Mouse (Mus musculus) forebrain, embryonic 11.5 days (tissue): ENCODE results near the gene Ltk. TPM values are rescaled to one million over a fixed set of nuclear protein-coding genes. Genes with fewer than 3 reads are reported as not detected.

Experiments
- ATAC-seq: fragments of 200-750 bp; cut with Nextera tagmentation; replicated peaks from 2 replicates; pipeline ENCODE4 v1.8.0; 2017; ENCODE audit warnings: moderate TSS enrichment; ENCODE audit not compliant: low FRiP score
- DNase-seq: peaks from one replicate; pipeline ENCODE4 v3.0.0-alpha.2; 2017; ENCODE audit warnings: low spot score
- H3K27ac ChIP-seq: fragments of 300-500 bp; sonication (generic); 2 replicates; pipeline ENCODE4 v1.5.1; 2014; ENCODE audit warnings: low read depth, low read length
- H3K27me3 ChIP-seq: fragments of 300-500 bp; sonication (generic); 2 replicates; pipeline ENCODE4 v1.6.1; 2014; ENCODE audit warnings: mild to moderate bottlenecking, low read length, mixed read lengths; ENCODE audit not compliant: control insufficient read depth, insufficient read depth
- H3K36me3 ChIP-seq: fragments of 300-500 bp; sonication (generic); 2 replicates; pipeline ENCODE4 v1.6.1; 2014; ENCODE audit warnings: mild to moderate bottlenecking, low read length, moderate library complexity, mixed read lengths; ENCODE audit not compliant: control insufficient read depth, insufficient read depth
- H3K4me1 ChIP-seq: fragments of 300-500 bp; sonication (generic); replicated peaks from 2 replicates; pipeline ENCODE4 v1.6.1; 2014; ENCODE audit warnings: low read length, mixed read lengths; ENCODE audit not compliant: control insufficient read depth, insufficient read depth
- H3K4me2 ChIP-seq: fragments of 300-500 bp; sonication (generic); 2 replicates; pipeline ENCODE4 v1.6.1; 2014; ENCODE audit warnings: low read depth, mild to moderate bottlenecking, low read length, moderate library complexity, mixed read lengths; ENCODE audit not compliant: severe bottlenecking
- H3K4me3 ChIP-seq: fragments of 300-500 bp; sonication (generic); 2 replicates; pipeline ENCODE4 v1.5.1; 2014; ENCODE audit warnings: low read depth, low read length
- H3K9ac ChIP-seq: fragments of 300-500 bp; sonication (generic); 2 replicates; pipeline ENCODE4 v1.6.1; 2014; ENCODE audit warnings: low read length
- H3K9me3 ChIP-seq: fragments of 300-500 bp; sonication (generic); 2 replicates; pipeline ENCODE4 v1.6.1; 2016; ENCODE audit warnings: low read length, mixed read lengths; ENCODE audit not compliant: control insufficient read depth
- WGBS: fragments of 180-500 bp; shearing (Covaris S2); extraction: QIAGEN DNeasy Blood & Tissue Kit; methylation state at CpG from one replicate; pipeline ENCODE4 v1.1.7; 2014; 5-methylcytosine and 5-hydroxymethylcytosine counted together
- polyA plus RNA-seq: library from polyadenylated mRNA; unstranded; fragments of >200 nt; fragmentation: Nextera tagmentation; extraction: Ambion mirVana; gene quantifications from 2 replicates; pipeline ENCODE4 v1.2.1, GENCODE M21; 2014

Gene Ltk
- polyA plus RNA-seq, 1 experiment from 2014 or later = 0.11 TPM

DNA sequence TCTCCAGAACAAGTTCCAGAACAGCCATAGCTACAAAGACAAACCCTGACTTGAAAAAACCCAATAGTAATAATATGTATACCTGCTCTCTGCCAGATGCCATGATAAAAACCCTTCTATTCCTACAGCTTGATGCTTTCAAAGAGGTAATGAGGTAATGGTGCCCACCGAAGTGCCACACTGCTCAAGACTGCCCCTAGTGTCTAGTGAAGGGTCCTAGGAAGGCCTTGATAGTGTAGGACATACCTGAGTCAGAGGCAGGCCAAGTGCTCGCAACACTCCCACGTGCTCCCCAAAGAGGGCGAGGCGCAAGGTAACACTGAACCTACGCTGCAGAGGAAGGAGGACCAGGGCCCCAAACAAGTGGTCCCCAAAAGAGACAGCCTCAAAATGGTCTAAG, 7.0 kb upstream of the Ltk start:
- Histone ChIP-seq H3K4me1 (no peaks in the 10 kb centered on the region), H3K4me3 (no peak overlapping the region), H3K4me2 (no peak overlapping the region), H3K27ac (no peak overlapping the region), H3K9me3 (no peaks in the 10 kb centered on the region), H3K27me3 (no peaks in the 10 kb centered on the region), H3K36me3 (peaks cover 14% of the 10 kb centered on the region; the same call in 1 of the 2 replicates), H3K9ac (no peak overlapping the region)
- WGBS = 95% methylated on average over 6 of the region's 6 CpGs
- no peak for DNase-seq
- ATAC-seq = no peak

DNA sequence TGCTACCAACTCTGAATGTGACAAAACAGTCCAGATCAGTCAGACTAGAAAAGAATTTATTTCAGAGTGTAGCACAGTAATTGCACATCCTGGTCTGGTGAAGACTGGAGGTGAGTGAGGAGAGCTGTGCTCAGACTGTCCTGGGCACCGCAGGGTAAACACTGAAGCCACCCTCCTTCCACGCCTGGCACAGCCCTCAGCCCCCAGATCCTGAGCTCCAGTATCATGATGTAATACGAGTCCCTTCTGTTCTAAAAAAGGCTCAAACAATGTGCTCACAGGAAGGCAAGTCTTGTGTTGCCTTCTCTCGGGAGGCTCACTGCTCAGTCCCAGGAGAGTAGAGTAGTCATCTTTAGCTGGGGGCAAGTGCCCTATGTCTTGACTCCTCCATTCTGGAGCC, 3.7 kb upstream of the Ltk start:
- H3K4me2 ChIP-seq = no peak overlapping the region
- H3K36me3 ChIP-seq = peaks cover 9% of the 10 kb centered on the region; the same call in 1 of the 2 replicates
- no peak overlapping the region for H3K9ac ChIP-seq
- no peaks in the 10 kb centered on the region for H3K9me3 ChIP-seq
- H3K4me3 ChIP-seq = no peak overlapping the region
- 62% methylated on average over 4 of the region's 4 CpGs for WGBS
- DNase-seq (no peak), ATAC-seq (no peak)
- H3K27me3 ChIP-seq = peaks cover 17% of the 10 kb centered on the region
- no peaks in the 10 kb centered on the region; the same call in 1 of the 2 replicates for H3K4me1 ChIP-seq
- no peak overlapping the region for H3K27ac ChIP-seq

DNA sequence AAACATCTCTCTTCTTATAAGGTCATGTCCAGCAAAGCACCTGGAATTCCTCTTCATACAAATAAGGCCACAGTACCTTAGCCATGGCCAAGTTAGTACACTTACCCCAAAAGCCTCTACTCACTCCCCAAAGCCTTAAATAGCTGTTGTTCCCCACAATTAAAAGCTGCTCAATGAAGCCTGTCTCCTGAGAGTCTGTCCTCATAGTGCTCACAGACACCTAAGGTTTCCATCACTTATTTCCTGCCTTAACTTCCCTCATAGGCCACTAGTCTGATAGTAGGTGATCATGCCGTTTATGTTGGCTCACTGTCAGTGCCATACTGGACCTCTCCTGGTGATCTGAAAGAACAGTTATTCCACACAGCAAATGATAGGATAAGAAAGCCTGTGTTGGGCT, 2.0 kb upstream of the Ltk start:
- no peaks in the 10 kb centered on the region; the same call in 1 of the 2 replicates for H3K9me3 ChIP-seq
- 80% methylated on average over 1 of the region's 1 CpGs for WGBS
- no peak overlapping the region for H3K9ac ChIP-seq
- ATAC-seq (no peak), DNase-seq (no peak)
- H3K4me3 ChIP-seq = no peak overlapping the region
- H3K27me3 ChIP-seq = peaks cover 33% of the 10 kb centered on the region
- H3K4me1 ChIP-seq = peaks cover 8% of the 10 kb centered on the region
- H3K27ac ChIP-seq = no peak overlapping the region
- H3K4me2 ChIP-seq = no peak overlapping the region
- H3K36me3 ChIP-seq = peaks cover 4% of the 10 kb centered on the region; the same call in 1 of the 2 replicates

- Histone ChIP-seq H3K36me3 (no peaks in the 10 kb centered on the region), H3K27me3 (peaks cover 35% of the 10 kb centered on the region), H3K9ac (peak overlapping the region; percentile 63), H3K27ac (no peak overlapping the region), H3K4me1 (peaks cover 8% of the 10 kb centered on the region), H3K4me2 (peak overlapping the region; percentile 100), H3K9me3 (no peaks in the 10 kb centered on the region; the same call in 1 of the 2 replicates), H3K4me3 (peak overlapping the region; percentile 61)
- 6% methylated on average over 44 of the region's 44 CpGs for WGBS
- no peak for ATAC-seq
- DNase-seq = peak; percentile 57
These were observed 1.1 kb downstream of the Ltk start for GRCm38 (mm10) chr2:119758844-119759835.

GRCm38 (mm10) chr2:119758101-119758843, 2.0 kb downstream of the Ltk start:
- peak; percentile 73 for DNase-seq
- no peaks in the 10 kb centered on the region; the same call in 1 of the 2 replicates for H3K9me3 ChIP-seq
- no peak overlapping the region for H3K27ac ChIP-seq
- H3K4me1 ChIP-seq = peaks cover 8% of the 10 kb centered on the region
- H3K36me3 ChIP-seq = no peaks in the 10 kb centered on the region
- peak; percentile 49 for ATAC-seq
- peak overlapping the region; percentile 61 for H3K4me3 ChIP-seq
- under 1% methylated on average over 48 of the region's 77 CpGs for WGBS
- H3K27me3 ChIP-seq = peaks cover 35% of the 10 kb centered on the region
- peak overlapping the region; percentile 63 for H3K9ac ChIP-seq
- H3K4me2 ChIP-seq = peak overlapping the region; percentile 100

- peaks cover 8% of the 10 kb centered on the region for H3K4me1 ChIP-seq
- DNase-seq (no peak), ATAC-seq (0 out of 2 replicates have a peak, but pooled peaks have one; percentile 21)
- H3K27ac ChIP-seq = no peak overlapping the region
- 4% methylated on average over 31 of the region's 31 CpGs for WGBS
- H3K9me3 ChIP-seq = no peaks in the 10 kb centered on the region; the same call in 1 of the 2 replicates
- peaks cover 35% of the 10 kb centered on the region for H3K27me3 ChIP-seq
- H3K4me3 ChIP-seq = peak overlapping the region; percentile 61
- peak overlapping the region; percentile 63 for H3K9ac ChIP-seq
- H3K4me2 ChIP-seq = peak overlapping the region; percentile 100
- no peaks in the 10 kb centered on the region for H3K36me3 ChIP-seq
These were observed 2.6 kb downstream of the Ltk start for GRCm38 (mm10) chr2:119757601-119758100.

DNA sequence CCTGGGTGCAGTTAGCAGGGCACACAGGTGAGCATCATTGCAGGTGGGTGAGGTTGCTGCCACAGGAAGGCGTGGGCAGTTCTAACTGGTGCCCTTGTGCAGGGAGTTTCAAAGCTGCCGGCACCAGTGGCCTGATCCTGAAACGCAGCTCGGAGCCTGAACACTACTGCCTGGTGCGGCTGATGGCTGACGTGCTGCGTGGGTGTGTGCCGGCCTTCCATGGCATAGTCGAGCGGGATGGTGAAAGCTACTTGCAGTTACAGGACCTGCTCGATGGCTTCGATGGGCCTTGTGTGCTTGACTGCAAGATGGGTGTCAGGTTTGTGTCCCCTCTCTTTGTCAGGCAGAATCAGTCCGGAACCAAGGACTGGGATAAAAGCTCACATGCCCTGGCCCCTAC, 11.0 kb downstream of the Ltk start:
- no peak overlapping the region for H3K4me2 ChIP-seq
- no peak overlapping the region for H3K9ac ChIP-seq
- peaks cover 7% of the 10 kb centered on the region for H3K27me3 ChIP-seq
- WGBS = 77% methylated on average over 13 of the region's 13 CpGs
- no peak overlapping the region for H3K4me3 ChIP-seq
- DNase-seq = no peak
- H3K4me1 ChIP-seq = peaks cover 4% of the 10 kb centered on the region; the same call in 1 of the 2 replicates
- H3K27ac ChIP-seq = no peak overlapping the region
- no peak for ATAC-seq
- no peaks in the 10 kb centered on the region for H3K36me3 ChIP-seq
- H3K9me3 ChIP-seq = no peaks in the 10 kb centered on the region

- 80% methylated on average over 7 of the region's 7 CpGs for WGBS
- DNase-seq (no peak), ATAC-seq (no peak)
- Histone ChIP-seq H3K27ac (no peak overlapping the region), H3K4me2 (no peak overlapping the region), H3K36me3 (no peaks in the 10 kb centered on the region), H3K9me3 (no peaks in the 10 kb centered on the region), H3K9ac (no peak overlapping the region), H3K4me3 (no peak overlapping the region), H3K27me3 (peaks cover 25% of the 10 kb centered on the region), H3K4me1 (peaks cover 16% of the 10 kb centered on the region)
These were observed 12.7 kb downstream of the Ltk start for GRCm38 (mm10) chr2:119747554-119747953.
